Mouse (Mus musculus) embryo, embryonic 10.5 days (tissue): ENCODE measurements around the gene Lmntd1.

Experiments
- DNase-seq: peaks from one replicate; pipeline ENCODE4 v3.0.0-alpha.2; 2015; ENCODE audit warnings: low spot score

Lmntd1 gene

GRCm38 (mm10) chr6:145614219-145614618 lies at the start of gene Lmntd1:
Lmntd1 (minus strand) TSS chr6:145614319.
- DNase-seq = no peak

GRCm38 (mm10) chr6:145660943-145661342 lies 46.8 kb upstream of the Lmntd1 start:
- no peak for DNase-seq

- DNase-seq = no peak
Observed at GRCm38 (mm10) chr6:145659116-145659515, 45.0 kb upstream of the Lmntd1 start.

GRCm38 (mm10) chr6:145656740-145657591 lies 42.8 kb upstream of the Lmntd1 start:
- no peak for DNase-seq

GRCm38 (mm10) chr6:145655678-145656077 lies 41.6 kb upstream of the Lmntd1 start:
- no peak for DNase-seq

GRCm38 (mm10) chr6:145654062-145654836 lies 40.1 kb upstream of the Lmntd1 start:
- no peak for DNase-seq

- no peak for DNase-seq
Observed at GRCm38 (mm10) chr6:145653626-145654025, 39.5 kb upstream of the Lmntd1 start.

DNA sequence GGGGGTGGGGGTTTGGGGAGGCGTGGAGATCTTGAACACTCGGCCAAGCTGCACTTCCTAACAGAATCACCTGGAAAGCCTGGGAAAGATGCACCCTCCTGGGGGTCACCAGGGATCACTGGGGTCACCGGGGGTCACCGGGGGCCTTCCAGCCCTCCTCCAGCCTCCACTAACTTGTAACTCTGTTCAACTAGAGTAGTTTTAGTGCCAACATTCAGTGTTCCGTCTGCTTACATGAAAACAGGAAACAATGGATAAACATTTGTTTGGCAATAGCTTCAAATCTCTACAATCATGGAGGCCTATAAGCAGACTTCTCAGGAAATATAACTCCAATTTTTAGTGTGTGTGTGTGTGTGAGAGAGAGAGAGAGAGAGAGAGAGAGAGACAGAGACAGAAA lies 38.9 kb upstream of the Lmntd1 start:
- DNase-seq = no peak

GRCm38 (mm10) chr6:145651976-145652375 lies 37.9 kb upstream of the Lmntd1 start:
- DNase-seq = no peak

- DNase-seq = no peak
Observed at GRCm38 (mm10) chr6:145640971-145641506, 26.9 kb upstream of the Lmntd1 start.

- no peak for DNase-seq
Observed at GRCm38 (mm10) chr6:145638248-145638647, 24.1 kb upstream of the Lmntd1 start.

- DNase-seq = no peak
Observed at GRCm38 (mm10) chr6:145636682-145637081, 22.6 kb upstream of the Lmntd1 start.

GRCm38 (mm10) chr6:145634454-145634853 lies 20.3 kb upstream of the Lmntd1 start:
- DNase-seq = no peak

DNA sequence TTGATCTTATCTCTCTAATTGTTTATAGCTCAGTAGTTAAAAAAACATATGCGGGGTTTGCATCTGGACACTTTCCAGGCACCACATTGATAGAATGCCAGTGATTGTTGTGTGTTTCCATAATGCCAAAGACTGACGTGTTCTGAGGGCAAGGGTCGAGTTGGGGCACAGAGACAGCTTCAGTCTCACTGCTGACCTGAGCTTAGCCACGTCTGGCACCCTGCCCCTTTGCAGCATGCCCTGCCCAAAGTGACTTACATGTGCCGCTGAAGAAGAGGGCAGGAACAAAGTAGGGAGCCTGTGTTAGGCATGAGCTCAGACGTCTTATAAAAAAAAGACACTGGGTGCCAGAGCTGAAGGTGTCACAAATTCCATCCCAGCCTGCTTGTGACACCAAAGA lies 16.1 kb upstream of the Lmntd1 start:
- no peak for DNase-seq

DNA sequence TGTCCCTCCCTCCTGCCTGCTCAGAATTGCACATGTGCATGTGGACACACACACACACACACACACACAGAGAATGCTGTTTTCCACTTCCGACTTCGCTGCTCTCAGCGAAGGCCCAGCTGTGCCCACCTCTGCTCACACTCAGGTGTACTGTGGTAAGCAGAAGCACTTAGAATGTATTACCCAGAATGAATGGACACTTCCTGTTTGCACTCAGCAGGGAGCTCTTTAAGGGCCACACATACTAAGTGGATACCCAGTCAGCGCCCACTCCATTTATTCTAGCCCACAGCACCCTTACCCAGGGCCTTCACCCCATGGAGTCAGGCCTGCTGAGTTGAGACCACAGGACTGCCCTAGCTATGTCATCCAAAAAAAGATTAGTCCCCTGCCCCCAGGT lies 9.0 kb upstream of the Lmntd1 start:
- DNase-seq = no peak

GRCm38 (mm10) chr6:145616402-145617229 lies 2.5 kb upstream of the Lmntd1 start:
- DNase-seq = no peak

- DNase-seq = no peak
Observed at GRCm38 (mm10) chr6:145615666-145616210, 1.6 kb upstream of the Lmntd1 start, which contains the start of gene Tuba3b. Tuba3b (plus strand) TSS chr6:145615757.

DNA sequence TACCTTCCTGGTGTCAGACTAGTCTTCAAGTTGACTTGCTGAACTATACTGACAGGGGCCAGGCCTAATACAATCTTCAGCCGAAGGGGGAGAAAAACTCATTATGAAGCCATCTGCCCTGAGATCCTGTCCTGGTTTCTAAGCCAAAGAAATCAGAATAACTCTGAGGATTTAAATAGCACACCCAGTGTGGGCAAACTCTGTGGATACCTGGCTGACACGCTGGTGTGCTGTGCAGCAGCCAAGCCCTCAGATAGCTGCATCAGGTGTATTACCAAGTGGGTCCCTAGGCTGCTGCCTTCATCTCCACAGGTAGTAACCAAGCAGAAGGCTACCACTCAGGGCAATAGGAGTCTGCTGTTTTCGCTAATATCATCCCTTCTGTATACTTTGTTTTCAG lies 1.5 kb downstream of the Lmntd1 start:
- no peak for DNase-seq

GRCm38 (mm10) chr6:145610901-145611300 lies 3.2 kb downstream of the Lmntd1 start:
- no peak for DNase-seq

DNA sequence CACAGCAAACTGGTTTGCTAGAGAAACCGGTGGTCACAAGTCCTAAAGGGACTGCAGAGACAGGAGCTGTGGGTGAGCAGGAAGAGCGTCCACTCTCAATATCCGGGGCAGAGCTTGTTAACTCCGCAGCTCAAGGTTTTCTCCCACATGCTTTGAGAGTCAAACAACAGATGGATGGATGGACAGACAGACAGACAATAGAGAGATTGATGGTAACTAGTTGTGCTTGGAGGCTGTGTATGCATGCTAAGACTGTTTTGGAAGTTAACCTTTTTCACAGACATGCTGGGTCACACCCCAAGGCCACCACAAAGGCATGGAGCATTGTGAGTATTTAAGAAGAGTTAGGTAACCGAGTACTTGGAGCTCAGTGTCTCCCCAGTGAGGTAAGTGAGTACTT lies 5.4 kb downstream of the Lmntd1 start:
- DNase-seq = no peak

DNA sequence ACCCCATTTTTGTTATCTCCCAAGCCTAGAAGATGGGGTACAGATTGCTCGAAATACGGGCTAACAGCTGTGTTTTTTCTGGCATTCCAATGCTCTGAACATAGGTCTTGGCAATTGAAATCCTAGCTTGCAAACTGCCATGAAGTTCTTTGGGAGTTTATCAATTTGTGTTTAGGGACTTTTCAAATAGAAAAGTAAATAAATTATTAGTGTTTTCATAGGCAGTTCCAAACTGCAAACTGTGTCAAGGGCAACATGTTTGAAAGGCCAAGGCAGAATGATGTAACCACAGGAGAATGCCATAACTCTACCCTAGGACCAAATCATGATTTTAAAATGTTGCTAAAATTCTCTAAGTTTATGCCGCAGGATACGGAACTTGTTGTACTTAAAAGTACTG lies 6.4 kb downstream of the Lmntd1 start:
- no peak for DNase-seq

DNA sequence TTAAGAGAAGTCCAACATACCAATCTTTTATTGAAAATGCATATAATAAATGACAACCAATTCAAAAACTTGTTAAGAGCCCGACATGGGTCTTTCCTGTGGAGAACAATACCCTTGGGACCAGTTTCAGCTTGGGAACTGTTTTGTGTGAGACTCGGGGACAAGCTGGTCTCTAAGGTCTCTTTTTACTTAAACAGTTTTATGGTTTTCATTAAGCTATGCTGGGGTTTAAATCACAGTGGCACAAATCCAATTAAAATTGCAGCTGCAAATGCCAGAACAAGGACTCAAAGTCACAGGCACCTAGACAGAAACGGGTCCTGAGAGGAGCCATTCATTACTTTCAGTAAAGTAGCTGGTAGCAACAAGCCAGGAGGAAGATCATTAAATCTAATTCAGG lies 8.9 kb downstream of the Lmntd1 start:
- no peak for DNase-seq
